Mouse (Mus musculus): ENCODE measurements at regions not wholly inside any gene's neighbourhood (a gene's known extent, or its start where the extent isn't known, plus 50 kb on each side); places are given as distances from the start of the nearest gene placed in this dataset.

GRCm38 (mm10) chr13:31472366-31472765 lies 83.6 kb upstream of the Foxq1 start:
- TF ChIP-seq CTCF (IDR thresholded peaks at IDR 0.05; ENCODE audit: extremely low read depth, insufficient read length, insufficient replicate concordance, low read depth, low read length) (no peak), POLR2A (IDR thresholded peaks at IDR 0.05; ENCODE audit: low read depth, low read length) (no peak)

Data from small intestine, adult 2 months (tissue).